Mouse (Mus musculus): Measurements from ENCODE around the gene Olfr822.
"Not testable (repeated sequence)": the region's sequence is repeated elsewhere in the genome, so short reads cannot be mapped to it uniquely, and the experiment has no call there.

Gene Olfr822

DNA sequence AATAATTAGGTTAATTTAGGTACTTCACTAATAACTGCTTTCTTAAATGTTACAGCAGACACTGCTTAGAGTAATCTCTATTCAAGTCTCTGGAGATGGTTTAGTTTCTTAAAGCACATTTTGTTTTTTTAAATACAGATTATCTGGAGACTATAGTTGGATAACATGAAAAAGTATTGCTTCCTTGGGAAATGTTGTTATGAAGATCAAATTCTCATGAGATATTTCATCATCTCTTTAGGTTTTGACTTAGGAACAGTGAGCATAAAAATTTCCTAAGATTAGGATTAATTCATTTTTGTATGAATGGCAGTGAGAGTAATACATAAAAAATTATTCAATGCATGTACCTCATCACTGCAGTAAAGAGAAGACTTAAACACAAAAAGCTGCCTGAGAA lies at the start of gene Olfr822:
Gene Olfr822, plus strand, starts transcription at position 301 of the 400 bp plus-strand sequence.
- no peak for DNase-seq (ENCODE audit: low spot score)

DNA sequence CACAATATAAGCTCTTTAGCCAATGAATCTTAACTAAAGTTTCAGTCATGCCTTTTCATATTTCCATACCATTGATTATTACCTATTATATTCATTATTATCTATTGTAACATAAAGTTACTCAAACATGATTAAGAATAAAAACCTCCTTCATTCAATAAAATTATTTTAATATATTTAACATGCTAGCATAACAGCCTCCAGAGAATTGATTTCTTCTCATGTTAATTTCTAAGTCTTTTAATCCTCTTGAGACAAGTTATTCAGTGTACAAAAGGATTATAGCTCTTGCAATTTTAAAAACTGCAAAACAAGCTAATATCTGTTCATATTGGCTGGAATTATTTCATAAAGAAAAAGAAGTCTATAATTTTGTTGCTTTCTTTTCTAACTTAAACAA lies 41.0 kb upstream of the Olfr822 start, which contains the start of gene Olfr821:
Gene Olfr821, plus strand, starts transcription at position 301 of the 400 bp plus-strand sequence.
- no peak for DNase-seq (ENCODE audit: low spot score)

DNA sequence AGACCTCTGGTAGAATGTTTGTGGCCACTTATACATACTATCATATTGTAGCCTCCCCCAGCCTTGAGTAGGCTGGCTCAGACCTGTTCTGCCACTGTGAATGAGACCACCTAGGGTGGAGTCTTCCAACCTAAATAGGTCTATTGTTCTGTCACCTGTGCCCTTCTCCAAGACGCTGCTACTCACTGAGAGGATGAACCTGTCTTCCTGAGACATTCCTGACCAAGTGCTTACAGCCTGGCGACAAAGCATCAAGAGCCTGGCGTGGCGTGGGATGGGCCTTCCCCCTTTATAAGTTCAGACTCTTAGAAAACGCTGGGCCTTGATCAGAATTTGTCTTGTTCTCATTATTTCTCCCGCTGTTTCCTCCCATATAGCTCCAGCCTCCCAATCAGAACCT lies 33.9 kb upstream of the Olfr822 start:
- no peak for DNase-seq (ENCODE audit: low spot score)

DNA sequence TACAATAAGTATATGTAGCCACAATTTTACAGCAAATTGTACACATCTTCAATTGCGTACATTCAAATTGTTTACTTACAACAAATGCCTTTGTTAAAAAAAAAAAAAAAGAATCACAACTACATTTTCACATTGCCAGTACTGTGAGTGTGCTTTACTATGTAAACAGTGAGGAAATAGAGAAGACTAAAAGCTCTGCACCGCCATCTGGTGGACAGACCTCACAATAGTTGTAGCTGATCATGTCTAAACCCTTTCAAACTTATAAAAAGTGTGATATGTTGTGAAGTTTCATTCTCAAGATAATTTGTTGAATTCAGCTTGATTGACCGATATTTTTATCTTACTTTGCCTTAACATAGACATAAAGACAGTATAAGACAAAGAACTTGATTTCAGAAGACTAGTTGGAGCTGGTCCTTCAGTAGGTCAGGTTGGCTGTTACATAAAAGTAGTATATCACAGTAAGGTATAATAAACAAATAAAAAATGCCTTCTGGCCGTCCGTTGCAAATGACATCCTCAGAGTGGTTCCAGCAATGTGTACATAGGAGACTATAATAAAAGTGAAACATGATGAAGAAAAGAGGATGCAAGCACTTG lies 21.9 kb downstream of the Olfr822 start:
- DNase-seq (ENCODE audit: low spot score), result peak; percentile 53

DNA sequence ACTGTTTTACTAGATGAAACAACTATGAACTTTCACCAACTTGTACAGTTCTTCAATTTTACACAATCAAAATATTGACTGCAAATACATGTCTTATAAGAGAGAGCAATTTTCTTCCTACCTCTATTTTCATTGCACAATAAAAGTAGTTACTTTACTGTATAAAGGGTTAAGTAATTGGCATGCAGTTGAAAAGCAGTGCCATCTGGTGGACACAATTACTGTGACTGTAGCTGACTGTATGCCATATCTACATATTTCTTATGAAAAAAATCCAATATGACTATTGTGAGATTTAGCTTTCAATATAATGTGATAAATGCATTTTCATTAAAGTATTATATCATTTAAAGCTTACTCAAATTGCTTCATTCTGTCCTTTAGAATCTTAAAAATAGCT lies 25.1 kb downstream of the Olfr822 start:
- DNase-seq (ENCODE audit: low spot score), result no peak

DNA sequence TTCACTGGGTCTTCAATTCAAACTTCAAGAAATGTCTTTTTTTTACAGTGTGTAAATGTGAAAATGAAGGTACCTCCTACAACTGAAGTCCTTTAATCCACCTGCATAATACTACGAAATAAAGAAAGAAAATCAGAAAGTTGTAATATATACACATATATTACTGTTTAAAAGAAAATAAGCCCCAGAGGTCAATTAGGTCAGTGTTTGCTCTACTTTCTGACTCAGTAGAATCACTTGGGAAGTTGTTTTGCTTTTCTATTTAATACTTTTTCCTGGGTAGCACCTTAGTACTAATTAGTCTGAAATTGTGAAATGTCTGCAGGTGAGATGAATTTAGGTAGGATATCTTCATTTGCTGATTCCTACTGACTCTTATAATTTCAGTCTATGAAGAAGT lies 44.3 kb downstream of the Olfr822 start, which contains the start of gene Olfr823:
Gene Olfr823, minus strand, starts transcription at position 101 of the 400 bp plus-strand sequence.
- DNase-seq (ENCODE audit: low spot score), result not testable (repeated sequence)

DNA sequence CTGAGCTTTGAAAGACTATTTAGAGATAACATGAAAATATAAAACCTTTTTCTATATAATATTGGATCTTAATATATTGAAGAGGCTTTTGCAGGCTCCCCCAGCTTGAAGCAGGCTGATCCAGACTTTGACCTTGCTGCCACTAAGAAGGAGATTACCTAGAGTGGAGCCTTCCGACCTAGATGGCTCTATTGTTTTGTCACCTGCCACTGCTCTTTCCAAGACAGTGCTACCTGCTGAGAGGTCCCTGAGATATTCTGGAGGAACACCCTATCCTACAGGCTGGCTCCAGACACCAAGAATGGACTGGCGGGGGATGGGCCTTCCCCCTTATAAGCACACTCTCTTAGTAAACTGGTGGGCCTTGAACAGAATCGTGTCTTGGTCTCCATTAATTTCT lies 45.0 kb downstream of the Olfr822 start:
- not testable (repeated sequence) for DNase-seq (ENCODE audit: low spot score)

Data from layer of hippocampus, adult 11-12 months (tissue).